Mouse (Mus musculus): Measurements from ENCODE around the gene Spats1.

- TF ChIP-seq ZC3H11A (IDR thresholded peaks at IDR 0.05; ENCODE audit: borderline replicate concordance, low read depth, low read length) (no peak), HCFC1 (IDR thresholded peaks at IDR 0.05; ENCODE audit: borderline replicate concordance, insufficient read depth, low read length) (no peak), MAFK (IDR thresholded peaks at IDR 0.05; ENCODE audit: insufficient read depth, low read depth, low read length) (no peak), ZNF384 (IDR thresholded peaks at IDR 0.05; ENCODE audit: low read depth, low read length) (no peak), CHD2 (IDR thresholded peaks at IDR 0.05; ENCODE audit: low read depth, low read length) (no peak)
These were observed 27.1 kb upstream of the Spats1 start for GRCm38 (mm10) chr17:45502324-45502723.
